Mouse (Mus musculus) liver, embryonic 12.5 days (tissue): ENCODE data around the gene Tfcp2. TPM values are rescaled to one million over a fixed set of nuclear protein-coding genes. Genes with fewer than 3 reads are reported as not detected.

ENCODE experiments used
- ATAC-seq: fragments of 200-750 bp; cut with Nextera tagmentation; 2 replicates; pipeline ENCODE4 v1.8.0; 2017; ENCODE audit warnings: moderate number of reproducible peaks, mild to moderate bottlenecking, moderate library complexity
- H3K27ac ChIP-seq: fragments of 300-500 bp; sonication (generic); 2 replicates; pipeline ENCODE4 v1.5.1; 2016; ENCODE audit warnings: mild to moderate bottlenecking
- H3K27me3 ChIP-seq: fragments of 300-500 bp; sonication (generic); replicated peaks from 2 replicates; pipeline ENCODE4 v1.6.1; 2016; ENCODE audit warnings: mild to moderate bottlenecking, moderate library complexity
- H3K36me3 ChIP-seq: fragments of 300-500 bp; sonication (generic); 2 replicates; pipeline ENCODE4 v1.6.1; 2016; ENCODE audit warnings: mild to moderate bottlenecking, moderate library complexity
- H3K4me1 ChIP-seq: fragments of 300-500 bp; sonication (generic); 2 replicates; pipeline ENCODE4 v1.6.1; 2016
- H3K4me2 ChIP-seq: fragments of 300-500 bp; sonication (generic); 2 replicates; pipeline ENCODE4 v1.6.1; 2016; ENCODE audit warnings: mild to moderate bottlenecking, moderate library complexity
- H3K4me3 ChIP-seq: fragments of 300-500 bp; sonication (generic); 2 replicates; pipeline ENCODE4 v1.5.1; 2016; ENCODE audit warnings: mild to moderate bottlenecking, moderate library complexity
- H3K9ac ChIP-seq: fragments of 300-500 bp; sonication (generic); 2 replicates; pipeline ENCODE4 v1.6.1; 2016; ENCODE audit warnings: mild to moderate bottlenecking, moderate library complexity
- H3K9me3 ChIP-seq: fragments of 300-500 bp; sonication (generic); replicated peaks from 2 replicates; pipeline ENCODE4 v1.6.1; 2016; ENCODE audit warnings: mild to moderate bottlenecking, moderate library complexity
- WGBS: fragments of 180-500 bp; shearing (Covaris S2); methylation state at CpG from one replicate; pipeline ENCODE4 v1.1.7; 2016; ENCODE audit not compliant: insufficient replicate concordance; 5-methylcytosine and 5-hydroxymethylcytosine counted together
- polyA plus RNA-seq: library from polyadenylated mRNA; unstranded; fragments of >200 nt; fragmentation: Nextera tagmentation; extraction: Ambion mirVana; gene quantifications from 2 replicates; pipeline ENCODE4 v1.2.1, GENCODE M21; 2016

Gene Tfcp2
- polyA plus RNA-seq, 1 experiment from 2014 or later, result 9.0 TPM

GRCm38 (mm10) chr15:100473926-100474503 is 77.8 kb downstream of the Tfcp2 start:
- 74% methylated on average over 7 of the region's 7 CpGs for WGBS
- Histone ChIP-seq H3K4me1 (peaks cover 24% of the 10 kb centered on the region), H3K9me3 (no peaks in the 10 kb centered on the region), H3K27ac (no peak overlapping the region), H3K36me3 (peaks cover 83% of the 10 kb centered on the region), H3K4me2 (no peak overlapping the region), H3K9ac (no peak overlapping the region), H3K27me3 (no peaks in the 10 kb centered on the region), H3K4me3 (no peak overlapping the region)
- no peak for ATAC-seq

- Histone ChIP-seq H3K27me3 (no peaks in the 10 kb centered on the region), H3K9me3 (no peaks in the 10 kb centered on the region), H3K4me1 (peaks cover 30% of the 10 kb centered on the region), H3K4me3 (peak overlapping the region; percentile 87), H3K9ac (no peak overlapping the region), H3K4me2 (peak overlapping the region; percentile 91), H3K27ac (no peak overlapping the region), H3K36me3 (peaks cover 43% of the 10 kb centered on the region)
- no peak for ATAC-seq
- WGBS, result 45% methylated on average over 10 of the region's 10 CpGs
These were observed 81.8 kb downstream of the Tfcp2 start for GRCm38 (mm10) chr15:100470037-100470436.

- WGBS, result 2% methylated on average over 19 of the region's 19 CpGs
- peak; percentile 38 for ATAC-seq
These were observed 82.6 kb downstream of the Tfcp2 start for GRCm38 (mm10) chr15:100469189-100469545.

GRCm38 (mm10) chr15:100468295-100469188 is 83.3 kb downstream of the Tfcp2 start, which contains the start of gene Letmd1:
Letmd1 (plus strand) TSS chr15:100469023.
- Histone ChIP-seq H3K9me3 (no peaks in the 10 kb centered on the region), H3K4me2 (peak within 1 kb of the TSS; percentile 91), H3K27ac (peak within 1 kb of the TSS; percentile 83), H3K4me1 (peaks cover 29% of the 10 kb centered on the region), H3K4me3 (peak within 1 kb of the TSS; percentile 87), H3K27me3 (no peaks in the 10 kb centered on the region), H3K36me3 (peaks cover 28% of the 10 kb centered on the region), H3K9ac (peak within 1 kb of the TSS; percentile 81)
- 1% methylated on average over 77 of the region's 84 CpGs for WGBS
- peak; percentile 89 for ATAC-seq

More at GRCm38 (mm10) chr15:100469189-100469545, 82.6 kb downstream of the Tfcp2 start:
- Histone ChIP-seq H3K4me2 (peak overlapping the region; percentile 91), H3K9me3 (no peaks in the 10 kb centered on the region), H3K27me3 (no peaks in the 10 kb centered on the region), H3K9ac (peak overlapping the region; percentile 81), H3K36me3 (peaks cover 35% of the 10 kb centered on the region), H3K4me3 (peak overlapping the region; percentile 87), H3K4me1 (peaks cover 29% of the 10 kb centered on the region), H3K27ac (peak overlapping the region; percentile 83)

- no peaks in the 10 kb centered on the region for H3K27me3 ChIP-seq
- WGBS, result 30% methylated on average over 8 of the region's 8 CpGs
- no peak for ATAC-seq
- H3K4me3 ChIP-seq, result peak overlapping the region; percentile 87
- 0 out of 2 replicates have a peak overlapping the region, but pooled peaks have one; percentile 27 for H3K9ac ChIP-seq
- H3K4me1 ChIP-seq, result peaks cover 29% of the 10 kb centered on the region
- no peak overlapping the region for H3K27ac ChIP-seq
- peaks cover 21% of the 10 kb centered on the region for H3K36me3 ChIP-seq
- H3K4me2 ChIP-seq, result peak overlapping the region; percentile 91
- no peaks in the 10 kb centered on the region for H3K9me3 ChIP-seq
These were observed 84.1 kb downstream of the Tfcp2 start for GRCm38 (mm10) chr15:100467738-100468137.

GRCm38 (mm10) chr15:100465432-100465831 is 86.4 kb downstream of the Tfcp2 start:
- H3K4me1 ChIP-seq, result peaks cover 36% of the 10 kb centered on the region
- no peak overlapping the region for H3K4me3 ChIP-seq
- no peak overlapping the region for H3K27ac ChIP-seq
- H3K27me3 ChIP-seq, result no peaks in the 10 kb centered on the region
- H3K4me2 ChIP-seq, result no peak overlapping the region
- H3K36me3 ChIP-seq, result no peaks in the 10 kb centered on the region
- no peak for ATAC-seq
- no peak overlapping the region for H3K9ac ChIP-seq
- 62% methylated on average over 2 of the region's 2 CpGs for WGBS
- no peaks in the 10 kb centered on the region for H3K9me3 ChIP-seq

GRCm38 (mm10) chr15:100463712-100464111 is 88.1 kb downstream of the Tfcp2 start:
- H3K36me3 ChIP-seq, result no peaks in the 10 kb centered on the region
- H3K9me3 ChIP-seq, result no peaks in the 10 kb centered on the region
- H3K27me3 ChIP-seq, result no peaks in the 10 kb centered on the region
- no peak overlapping the region for H3K9ac ChIP-seq
- H3K4me1 ChIP-seq, result peaks cover 24% of the 10 kb centered on the region
- H3K4me2 ChIP-seq, result no peak overlapping the region
- H3K27ac ChIP-seq, result no peak overlapping the region
- no peak overlapping the region for H3K4me3 ChIP-seq
- no peak; the same call in 1 of the 2 replicates for ATAC-seq
- 18% methylated on average over 6 of the region's 6 CpGs for WGBS

- no peaks in the 10 kb centered on the region for H3K27me3 ChIP-seq
- no peaks in the 10 kb centered on the region for H3K36me3 ChIP-seq
- peaks cover 20% of the 10 kb centered on the region for H3K4me1 ChIP-seq
- no peak overlapping the region for H3K4me3 ChIP-seq
- no peak overlapping the region for H3K4me2 ChIP-seq
- H3K9me3 ChIP-seq, result no peaks in the 10 kb centered on the region
- no peak for ATAC-seq
- 72% methylated on average over 5 of the region's 5 CpGs for WGBS
- no peak overlapping the region for H3K27ac ChIP-seq
- no peak overlapping the region for H3K9ac ChIP-seq
These were observed 89.7 kb downstream of the Tfcp2 start for GRCm38 (mm10) chr15:100462086-100462485.

- ATAC-seq, result no peak
- Histone ChIP-seq H3K9ac (no peak overlapping the region), H3K27ac (no peak overlapping the region), H3K4me3 (no peak overlapping the region), H3K27me3 (no peaks in the 10 kb centered on the region), H3K9me3 (no peaks in the 10 kb centered on the region), H3K36me3 (no peaks in the 10 kb centered on the region), H3K4me1 (peaks cover 21% of the 10 kb centered on the region), H3K4me2 (no peak overlapping the region)
- 47% methylated on average over 9 of the region's 9 CpGs for WGBS
These were observed 90.2 kb downstream of the Tfcp2 start for GRCm38 (mm10) chr15:100461646-100462045.

GRCm38 (mm10) chr15:100460942-100461341 is 90.9 kb downstream of the Tfcp2 start:
- H3K9ac ChIP-seq, result peak overlapping the region; percentile 18; the same call in 1 of the 2 replicates
- H3K4me1 ChIP-seq, result peaks cover 21% of the 10 kb centered on the region
- no peaks in the 10 kb centered on the region for H3K27me3 ChIP-seq
- H3K9me3 ChIP-seq, result no peaks in the 10 kb centered on the region
- WGBS, result 7% methylated on average over 12 of the region's 12 CpGs
- ATAC-seq, result peak; percentile 81
- no peaks in the 10 kb centered on the region for H3K36me3 ChIP-seq
- peak overlapping the region; percentile 61 for H3K4me2 ChIP-seq
- H3K4me3 ChIP-seq, result peak overlapping the region; percentile 33; the same call in 1 of the 2 replicates
- no peak overlapping the region for H3K27ac ChIP-seq

GRCm38 (mm10) chr15:100458055-100458454 is 93.8 kb downstream of the Tfcp2 start:
- Histone ChIP-seq H3K9me3 (no peaks in the 10 kb centered on the region), H3K4me2 (peak overlapping the region; percentile 56; the same call in 1 of the 2 replicates), H3K4me3 (no peak overlapping the region), H3K9ac (no peak overlapping the region), H3K27me3 (no peaks in the 10 kb centered on the region), H3K27ac (no peak overlapping the region), H3K4me1 (peaks cover 21% of the 10 kb centered on the region), H3K36me3 (no peaks in the 10 kb centered on the region)
- WGBS, result 30% methylated on average over 10 of the region's 10 CpGs
- no peak for ATAC-seq

GRCm38 (mm10) chr15:100457340-100457739 is 94.5 kb downstream of the Tfcp2 start:
- peak overlapping the region; percentile 19; the same call in 1 of the 2 replicates for H3K4me3 ChIP-seq

More at GRCm38 (mm10) chr15:100457340-100457739, 94.5 kb downstream of the Tfcp2 start:
- 5% methylated on average over 17 of the region's 17 CpGs for WGBS
- peak; percentile 68 for ATAC-seq
- Histone ChIP-seq H3K36me3 (no peaks in the 10 kb centered on the region), H3K4me2 (peak overlapping the region; percentile 56), H3K9ac (no peak overlapping the region), H3K27me3 (0 out of 2 replicates have a peak, but pooled peaks cover 4% of the 10 kb centered on the region), H3K27ac (no peak overlapping the region), H3K9me3 (no peaks in the 10 kb centered on the region), H3K4me1 (peaks cover 21% of the 10 kb centered on the region)
